In genomic region chr9:3025653-3026052, GRCm38 (mm10) we compare ENCODE assay signal across 9 mouse cellular contexts. TPM values are rescaled to one million over a fixed set of nuclear protein-coding genes. Genes with fewer than 3 reads are reported as not detected.
DNase-seq lines count a peak whose midpoint lies in the region.
"Had no signal": no experiment of that assay in that cellular context is flagged by ENCODE, and none has a peak within 500 bp of the region (broad histone marks: within the 10 kb centered on the region; RNA-seq: fewer than 3 reads in every experiment).

No protein-coding gene starts in this region.

- peak; percentile 56 to 76 for DNase-seq in adrenal gland, adult 18-20 months (ENCODE audit: low spot score in 2 of 2)
- DNase-seq in cerebellum, postnatal 14 days = peak; percentile 40 to 51
- DNase-seq in gastrocnemius, postnatal 4 days (ENCODE audit: low spot score in 2 of 2) = peak; percentile 80 to 94
- peak; percentile 47 for DNase-seq in kidney, postnatal 10 days
- DNase-seq in left cerebral cortex, adult 11 months (ENCODE audit: low spot score) = peak; percentile 17
- DNase-seq in lung, postnatal 36 days = peak; percentile 51
- DNase-seq in spleen, adult 12 weeks (ENCODE audit: low spot score) = peak; percentile 80
- peak; percentile 76 to 85 for DNase-seq in urinary bladder, adult 18-20 months (ENCODE audit: low spot score in 2 of 2)

RNA-seq across cellular contexts. Expression of gene Gm10717, which starts 0.4 kb away (rescaled TPM):
- 1 to 10 TPM in 1 of 2 experiments, not detected in 1; 1.2 TPM for total RNA-seq in adrenal gland, adult 18-20 months (2021)
- total RNA-seq in gastrocnemius, postnatal 4 days (2021) = under 1 TPM in 1 of 2 experiments, not detected in 1; 0.78 TPM
- total RNA-seq: megakaryocyte progenitor cell, adult 5-6 weeks had no signal

RNA-seq across cellular contexts. Expression of gene Gm10718, which starts 2.3 kb away (rescaled TPM):
- 1 to 10 TPM; 1.1 to 1.2 TPM for total RNA-seq in adrenal gland, adult 18-20 months (2021)
- total RNA-seq in gastrocnemius, postnatal 4 days (2021) = 1 to 10 TPM; 1.2 to 1.8 TPM

RNA-seq across cellular contexts. Expression of gene Gm10719, which starts 8.4 kb away (rescaled TPM):
- 1 to 10 TPM in 1 of 2 experiments, not detected in 1; 2.0 TPM for total RNA-seq in adrenal gland, adult 18-20 months (2021)
- 1 to 10 TPM in 1 of 2 experiments, under 1 TPM in 1; 0.93 to 1.1 TPM for total RNA-seq in gastrocnemius, postnatal 4 days (2021)

RNA-seq across cellular contexts. Expression of gene Gm17535, which starts 8.7 kb away (rescaled TPM):
- not detected for total RNA-seq in adrenal gland, adult 18-20 months (2021)
- total RNA-seq in gastrocnemius, postnatal 4 days (2021) = not detected
- total RNA-seq: megakaryocyte progenitor cell, adult 5-6 weeks had no signal

RNA-seq across cellular contexts. Expression of gene Gm10720, which starts 10.2 kb away (rescaled TPM):
- total RNA-seq in adrenal gland, adult 18-20 months (2021) = not detected
- not detected for total RNA-seq in gastrocnemius, postnatal 4 days (2021)
- total RNA-seq: megakaryocyte progenitor cell, adult 5-6 weeks had no signal

Comparison
In these comparisons a context has a peak if more than half of its experiments do, and no peak if none do; other contexts are left out.
1. Peak in every context shown above with its lines: DNase-seq.
2. DNase-seq: peak in every context shown above with its lines; median percentile 87 in gastrocnemius, postnatal 4 days; 80 in urinary bladder, adult 18-20 months; 80 in spleen, adult 12 weeks; 66 in adrenal gland, adult 18-20 months; 51 in lung, postnatal 36 days; 47 in kidney, postnatal 10 days; 46 in cerebellum, postnatal 14 days; 17 in left cerebral cortex, adult 11 months.